Mouse (Mus musculus): ENCODE measurements at regions not wholly inside any gene's neighbourhood (a gene's known extent, or its start where the extent isn't known, plus 50 kb on each side); places are given as distances from the start of the nearest gene placed in this dataset.

GRCm38 (mm10) chr7:130057708-130058107, 462.5 kb downstream of the Ate1 start:
- no peak for TF ChIP-seq POLR2A (IDR thresholded peaks at IDR 0.05; ENCODE audit: low read depth, low read length)
- no peak for TF ChIP-seq CHD2 (IDR thresholded peaks at IDR 0.05; ENCODE audit: low read length)
- no peak for TF ChIP-seq SMC3 (IDR thresholded peaks at IDR 0.05; ENCODE audit: low read depth, low read length)
- TF ChIP-seq RCOR1 (conservative IDR thresholded peaks at IDR 0.05; ENCODE audit: low read depth, low read length) = no peak
- no peak for TF ChIP-seq NELFE (IDR thresholded peaks at IDR 0.05; ENCODE audit: low read depth, low read length)
- no peak for TF ChIP-seq MYC (IDR thresholded peaks at IDR 0.05; ENCODE audit: low read depth, low read length)
- TF ChIP-seq CTCF (conservative IDR thresholded peaks at IDR 0.05 in 1 of 2, IDR thresholded peaks at IDR 0.05 in 1 of 2; ENCODE audit: low read depth in 2 of 2, low read length in 2 of 2) = no peak
- TF ChIP-seq PAX5 (IDR thresholded peaks at IDR 0.05; ENCODE audit: low read length) = no peak
- TF ChIP-seq MAX (IDR thresholded peaks at IDR 0.05; ENCODE audit: low read length) = no peak
- no peak for TF ChIP-seq ZKSCAN1 (IDR thresholded peaks at IDR 0.05; ENCODE audit: borderline replicate concordance, low read depth, low read length)
- TF ChIP-seq USF1 (IDR thresholded peaks at IDR 0.05; ENCODE audit: low read depth, low read length) = no peak

Data from CH12.LX (cell line).